Mouse (Mus musculus) bone marrow macrophage, adult 2 months (primary cell): Measurements from ENCODE around the gene Tnrc6b.

ENCODE experiments used
- CTCF ChIP-seq: IDR thresholded peaks from 2 replicates; pipeline ENCODE4 v1.5.1; 2012; ENCODE audit warnings: low read depth, mild to moderate bottlenecking, low read length, moderate library complexity
- POLR2A ChIP-seq: IDR thresholded peaks from 2 replicates; pipeline ENCODE4 v1.6.1; 2012; ENCODE audit warnings: mild to moderate bottlenecking, low read depth, low read length, borderline replicate concordance

DNA sequence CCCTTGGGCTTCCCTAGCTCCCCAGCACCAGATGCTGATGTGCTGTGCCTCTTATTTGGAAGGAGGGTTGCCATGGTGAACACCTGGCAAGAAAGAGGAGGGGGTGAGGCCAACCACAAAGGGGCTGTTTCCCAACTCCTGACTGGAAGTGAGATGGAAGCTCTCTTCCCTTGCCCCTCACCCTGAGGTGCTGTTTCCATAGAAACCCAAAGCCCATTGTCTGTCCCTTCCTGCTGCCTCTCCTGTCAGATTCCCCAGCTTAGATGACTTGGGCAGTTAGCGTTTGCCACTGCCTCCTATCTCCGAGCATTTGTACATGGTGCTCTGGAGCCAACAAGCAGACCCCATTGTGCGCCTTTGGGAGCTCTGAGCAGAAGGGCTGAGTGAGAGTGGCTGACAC, 17.6 kb upstream of the Tnrc6b start:
- TF ChIP-seq CTCF (no peak), POLR2A (no peak)
